Mouse (Mus musculus) left cerebral cortex, adult 9 months (tissue): ENCODE results near the gene Pole4.

Experiments used
- DNase-seq, 2 experiments: peaks; one replicate each; pipeline ENCODE4 v3.0.0; 2022; ENCODE audit warnings: low spot score in 2 of 2

Pole4 gene

GRCm38 (mm10) chr6:82705221-82705620, at the start of gene Pole4:
TSS of gene Pole4 (minus strand) at chr6:82705365.
- no peak for DNase-seq

DNA sequence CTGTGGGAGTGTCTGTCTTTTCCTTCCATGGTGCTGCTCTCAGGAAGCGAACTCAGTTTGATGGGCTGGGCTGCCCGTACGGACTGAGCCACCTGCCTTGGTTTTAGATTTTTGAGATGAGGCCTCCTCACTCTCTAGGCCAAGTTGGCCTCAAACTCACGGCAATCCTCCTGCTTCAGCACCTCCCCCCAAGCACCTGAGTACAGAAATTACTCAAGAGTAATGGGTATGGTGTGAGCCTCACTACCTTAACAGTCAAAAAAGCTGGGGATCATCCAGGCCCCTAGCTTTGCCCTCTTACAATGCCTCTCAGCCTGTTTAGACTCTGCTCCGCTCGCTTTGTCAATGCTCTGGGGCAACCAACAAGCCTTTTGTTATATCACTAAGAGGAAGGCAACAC, 49.6 kb upstream of the Pole4 start:
- DNase-seq: no peak

DNA sequence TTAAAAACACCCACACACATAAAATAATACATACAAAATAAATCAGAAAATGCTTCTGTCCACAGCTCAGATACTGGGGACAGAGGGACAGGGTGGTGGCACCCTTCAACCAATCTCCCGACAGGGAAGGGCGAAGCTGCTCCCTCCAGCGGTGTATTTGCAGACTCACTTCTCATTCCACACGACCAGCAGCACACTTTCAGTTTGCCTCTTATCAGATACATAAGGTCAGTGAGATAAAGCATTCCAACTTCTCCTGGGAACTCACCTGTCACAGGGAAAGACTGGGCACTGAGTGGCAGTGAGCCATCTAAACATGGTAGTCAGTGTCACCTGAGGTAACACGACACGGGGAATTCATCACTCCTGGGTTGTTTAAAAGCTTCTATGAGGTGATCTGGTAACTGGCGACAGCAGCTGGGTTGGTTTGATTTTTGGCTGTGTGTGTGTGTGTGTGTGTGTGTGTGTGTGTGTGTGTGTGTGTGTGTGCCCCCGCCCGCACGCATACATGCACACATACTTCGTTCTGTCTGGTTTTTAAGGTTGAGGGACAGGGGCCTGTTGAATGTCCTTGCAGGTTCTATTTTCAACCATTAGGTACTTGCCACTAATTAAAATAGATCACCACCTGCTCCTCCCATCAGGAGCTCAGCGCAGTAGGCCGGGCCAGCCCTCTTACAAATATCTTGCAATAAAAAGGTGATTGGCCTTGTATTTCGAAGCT, 48.6 kb upstream of the Pole4 start:
- no peak for DNase-seq

DNA sequence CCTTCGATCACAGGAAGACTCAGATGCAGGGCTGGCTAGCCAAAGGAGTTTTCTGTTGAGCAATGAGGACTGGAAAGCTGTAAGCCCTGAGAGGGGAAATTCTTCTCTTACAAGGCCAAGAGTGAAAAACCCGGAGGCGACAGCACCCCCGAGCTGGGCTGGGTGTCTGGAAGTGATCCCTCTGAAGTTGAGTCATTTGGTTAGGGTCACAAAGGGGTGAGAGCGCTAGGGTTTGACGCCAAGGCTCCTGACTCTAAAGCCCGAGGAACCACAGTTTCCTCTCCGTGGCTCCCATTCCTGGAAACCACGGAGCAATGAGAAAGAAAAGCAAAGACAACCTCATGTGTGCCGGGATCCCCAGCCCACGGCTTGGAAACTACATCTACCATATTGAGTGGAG, 47.9 kb upstream of the Pole4 start:
- DNase-seq: no peak

GRCm38 (mm10) chr6:82751791-82752190, 46.6 kb upstream of the Pole4 start:
- DNase-seq: no peak

DNA sequence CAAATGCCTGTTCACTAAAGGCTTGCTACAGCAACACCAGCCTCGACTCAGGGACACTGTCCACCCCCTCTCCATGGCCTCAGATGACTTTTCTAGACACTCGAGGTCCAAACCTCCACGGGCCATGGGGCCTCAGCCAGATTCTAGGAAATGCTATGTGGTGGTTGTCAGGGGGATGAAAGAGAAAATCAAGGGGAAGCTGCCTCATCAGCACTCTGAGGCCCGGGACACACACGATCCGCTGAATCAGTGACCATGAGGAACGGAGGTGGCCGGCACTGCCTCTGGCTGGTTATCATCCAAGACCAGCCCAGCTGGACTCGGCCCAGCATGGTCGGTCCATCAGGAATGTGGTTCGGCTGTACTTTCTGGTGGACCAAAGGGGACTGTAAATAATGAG, 45.9 kb upstream of the Pole4 start:
- DNase-seq: no peak

DNA sequence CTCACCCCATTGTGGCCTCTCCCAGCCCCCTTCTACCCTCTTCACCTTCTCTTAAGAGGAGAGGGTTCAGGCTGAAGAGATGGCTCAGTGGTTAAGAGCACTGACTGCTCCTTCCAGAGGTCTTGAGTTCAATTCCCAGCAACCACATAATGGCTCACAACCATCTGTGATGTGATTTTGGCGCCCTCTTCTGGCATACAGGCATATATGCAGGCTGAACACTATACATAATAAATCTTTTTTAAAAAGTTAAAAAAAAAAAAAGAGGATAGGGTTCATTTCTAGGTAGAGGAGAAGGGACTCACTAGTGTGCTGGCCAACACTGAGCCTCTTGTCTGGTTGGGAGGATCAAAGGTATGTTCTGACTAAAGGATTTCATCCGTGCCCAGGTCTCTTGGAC, 44.9 kb upstream of the Pole4 start:
- DNase-seq: no peak

GRCm38 (mm10) chr6:82748106-82748672, 43.0 kb upstream of the Pole4 start:
- DNase-seq: no peak

DNA sequence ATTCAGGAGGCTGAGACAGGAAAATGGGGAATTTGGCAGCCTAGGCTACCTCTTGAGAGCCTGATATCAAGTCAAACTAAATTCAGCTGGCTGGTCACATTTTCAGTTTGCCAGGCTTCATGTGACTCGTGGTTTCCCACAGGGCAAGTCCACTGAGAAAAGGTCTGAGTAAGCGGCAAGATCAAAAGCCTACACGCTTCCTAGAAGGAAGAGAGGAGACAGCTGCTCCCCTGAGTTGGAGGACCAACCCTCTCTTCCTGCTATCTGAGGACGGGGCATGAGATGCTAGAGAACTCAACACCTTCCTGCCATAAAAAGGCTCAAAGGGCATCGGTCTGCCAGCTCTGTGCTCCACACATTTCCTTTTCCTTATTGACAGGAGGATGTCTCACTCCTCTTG, 41.9 kb upstream of the Pole4 start:
- DNase-seq: no peak

GRCm38 (mm10) chr6:82744553-82744952, 39.4 kb upstream of the Pole4 start:
- DNase-seq: no peak

- no peak for DNase-seq
Measured at GRCm38 (mm10) chr6:82741518-82741880, 36.3 kb upstream of the Pole4 start.

- DNase-seq: no peak
Measured at GRCm38 (mm10) chr6:82740868-82741517, 35.8 kb upstream of the Pole4 start.

- peak in 1 of 2 experiments; percentile 73 for DNase-seq
Measured at GRCm38 (mm10) chr6:82740269-82740668, 35.1 kb upstream of the Pole4 start.

DNA sequence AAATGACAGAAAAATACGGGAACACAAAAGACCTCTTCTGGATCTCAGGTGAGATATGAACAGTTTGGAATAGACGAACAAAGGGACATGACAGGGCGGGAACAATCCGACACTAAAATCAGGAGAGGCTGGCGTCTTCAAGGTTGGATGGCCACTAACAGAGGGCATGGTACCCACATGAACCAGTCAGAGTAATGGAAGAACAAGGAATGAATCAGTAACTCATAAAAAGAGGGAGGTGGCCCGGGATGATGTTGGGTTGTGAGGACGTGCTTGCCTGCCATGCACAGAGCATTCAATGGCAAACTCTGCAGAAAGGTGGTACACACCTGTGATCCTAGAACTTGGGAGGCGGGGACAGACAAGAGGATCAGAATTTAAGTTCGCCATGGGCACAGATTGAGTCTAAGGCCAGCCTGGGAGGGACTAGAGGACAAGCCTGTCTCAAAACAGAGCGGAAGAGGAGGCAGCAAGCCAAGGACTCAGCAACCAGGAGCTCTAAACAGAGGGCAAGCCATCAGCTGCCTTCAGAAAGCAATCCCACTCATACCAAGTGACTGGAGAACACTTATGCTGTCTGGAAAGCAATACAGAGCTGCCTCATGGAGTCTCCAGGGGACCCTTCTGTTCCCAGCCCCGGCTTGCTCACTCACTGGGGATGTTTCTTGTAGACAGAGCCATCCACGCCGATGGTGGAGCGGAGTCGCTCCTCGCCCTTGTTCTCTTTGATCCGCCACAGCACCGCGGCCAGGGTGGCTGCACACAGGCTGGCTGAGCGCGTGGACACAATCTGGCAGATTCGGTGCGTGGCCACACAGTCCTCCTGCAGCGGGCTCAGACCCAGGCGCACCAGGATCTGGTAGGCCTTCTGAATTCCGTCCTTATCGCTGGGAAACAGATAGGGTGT, 32.7 kb upstream of the Pole4 start:
- no peak for DNase-seq

DNA sequence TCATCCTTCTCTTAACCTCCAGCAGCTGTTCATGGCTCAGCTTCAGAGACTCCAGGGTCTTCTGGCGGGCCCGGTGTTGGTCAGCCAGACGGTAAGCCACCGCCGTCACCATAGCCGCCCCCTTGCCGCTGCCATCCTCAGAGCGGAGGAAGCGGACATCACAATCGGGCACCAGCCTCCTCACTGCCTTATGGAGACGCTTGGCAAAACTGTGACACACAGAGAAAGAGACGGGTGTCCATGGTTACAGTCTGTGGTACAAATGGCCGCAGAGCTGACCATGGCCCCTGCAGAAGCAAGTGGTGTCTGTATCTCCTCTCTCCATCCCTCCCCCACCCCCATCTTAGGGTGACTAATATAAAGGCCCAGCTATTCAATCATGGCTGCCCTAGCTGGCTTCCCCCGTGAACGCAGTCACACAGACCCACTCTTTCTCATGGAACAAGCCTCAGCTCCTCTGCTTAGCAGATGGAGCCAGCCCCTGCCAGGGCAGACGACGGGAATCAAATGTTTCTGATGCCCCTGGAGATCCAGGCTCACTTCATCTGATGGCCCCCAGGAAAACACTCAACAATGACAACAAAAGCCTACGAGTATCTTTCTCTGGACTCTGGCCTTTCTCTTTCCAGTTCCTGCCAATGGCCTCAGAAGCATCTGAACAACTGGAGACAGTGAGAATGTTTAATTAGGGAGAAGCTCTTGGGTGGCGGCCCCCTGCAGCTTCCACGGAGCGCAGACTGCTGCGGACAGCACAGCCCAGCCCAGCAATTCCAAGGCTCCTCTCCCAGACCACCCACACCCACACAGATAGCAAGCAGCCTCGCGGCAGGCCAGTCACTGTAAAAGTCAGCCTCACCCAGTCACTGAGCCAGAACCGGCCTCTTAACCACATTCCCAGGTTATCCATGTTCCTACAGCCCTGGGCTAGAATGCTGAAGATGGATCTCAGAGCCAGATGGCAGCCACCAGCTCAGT, 31.7 kb upstream of the Pole4 start:
- DNase-seq: no peak

DNA sequence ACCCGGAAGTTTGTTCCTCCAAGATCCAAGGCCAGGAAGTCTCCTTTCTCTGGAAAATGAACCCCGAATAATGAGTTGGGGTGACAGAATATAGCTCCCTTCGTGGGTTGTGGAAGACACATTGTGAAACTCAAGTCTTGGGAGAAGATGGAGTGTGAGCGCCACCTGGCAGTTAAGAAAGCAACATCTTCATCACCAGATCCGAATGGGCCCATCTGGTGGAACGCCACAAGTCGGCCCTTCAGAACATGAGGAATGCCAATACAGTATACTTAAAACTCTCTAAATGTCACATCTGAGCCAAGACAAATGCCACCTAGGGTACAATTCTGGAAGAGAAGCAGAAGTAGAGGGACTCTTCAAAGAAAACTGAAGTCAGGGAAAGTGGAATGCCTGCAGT, 30.2 kb upstream of the Pole4 start:
- no peak for DNase-seq

GRCm38 (mm10) chr6:82728635-82729034, 23.5 kb upstream of the Pole4 start:
- no peak for DNase-seq

- DNase-seq: no peak
Measured at GRCm38 (mm10) chr6:82727206-82727605, 22.0 kb upstream of the Pole4 start.

GRCm38 (mm10) chr6:82723321-82723720, 18.2 kb upstream of the Pole4 start:
- no peak for DNase-seq

GRCm38 (mm10) chr6:82716126-82716525, 11.0 kb upstream of the Pole4 start:
- no peak for DNase-seq

- DNase-seq: no peak
Measured at GRCm38 (mm10) chr6:82715653-82716052, 10.5 kb upstream of the Pole4 start.
